Mouse (Mus musculus) lung, adult 2 months (tissue): Measurements from ENCODE around the gene Spint1.

Experiments used
- CTCF ChIP-seq: fragments of 200-500 bp; IDR thresholded peaks from 2 replicates; pipeline ENCODE4 v1.5.1; 2011; ENCODE audit warnings: mild to moderate bottlenecking, low read length, control low read depth; ENCODE audit not compliant: insufficient read depth
- POLR2A ChIP-seq: fragments of 200-500 bp; IDR thresholded peaks from 2 replicates; pipeline ENCODE4 v1.6.1; 2011; ENCODE audit warnings: low read depth, mild to moderate bottlenecking, control low read depth, low read length, borderline replicate concordance; ENCODE audit errors: extremely low read depth

DNA sequence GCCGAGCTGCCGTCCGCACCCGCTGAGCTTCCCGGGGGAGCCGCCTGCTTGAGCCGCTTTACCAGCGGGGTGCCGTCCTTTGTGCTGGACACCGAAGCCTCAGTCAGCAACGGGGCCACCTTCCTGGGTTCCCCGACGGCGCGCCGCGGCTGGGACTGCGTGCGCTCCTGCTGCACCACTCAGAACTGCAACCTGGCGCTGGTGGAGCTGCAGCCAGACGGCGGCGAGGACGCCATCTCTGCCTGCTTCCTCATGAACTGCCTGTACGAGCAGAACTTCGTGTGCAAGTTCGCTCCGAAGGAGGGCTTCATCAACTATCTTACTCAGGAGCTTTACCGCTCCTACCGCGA, 684 bp downstream of the Spint1 start:
- TF ChIP-seq POLR2A, result no peak
- TF ChIP-seq CTCF, result no peak
